Mouse (Mus musculus) retina, embryonic 14.5 days (tissue): ENCODE measurements at regions not wholly inside any gene's neighbourhood (a gene's known extent, or its start where the extent isn't known, plus 50 kb on each side); places are given as distances from the start of the nearest gene placed in this dataset.
"Not testable (repeated sequence)": the region's sequence is repeated elsewhere in the genome, so short reads cannot be mapped to it uniquely, and the experiment has no call there.

ENCODE experiments used
- DNase-seq: peaks from one replicate; pipeline ENCODE4 v3.0.0-alpha.2; 2015; ENCODE audit warnings: low spot score

DNA sequence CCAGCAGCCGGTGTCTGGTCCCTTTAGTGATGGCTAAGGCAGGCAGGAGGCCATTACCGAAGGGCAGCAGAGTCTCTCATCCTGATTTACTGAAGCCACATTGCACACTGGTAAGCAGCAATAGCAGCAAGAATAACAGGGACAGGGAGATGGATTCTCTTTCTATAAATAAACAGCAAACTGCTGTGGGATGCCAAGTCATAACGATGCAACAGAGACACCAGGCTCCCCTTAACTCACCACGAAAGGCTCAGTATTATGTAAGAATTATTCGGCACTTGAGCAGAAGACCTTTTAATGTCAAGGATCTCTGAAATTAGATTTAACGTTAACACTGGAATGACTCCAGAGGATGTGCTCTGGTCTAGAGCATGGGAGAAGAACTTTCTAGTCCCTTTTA is 202.1 kb downstream of the Ddx10 start:
- no peak for DNase-seq

DNA sequence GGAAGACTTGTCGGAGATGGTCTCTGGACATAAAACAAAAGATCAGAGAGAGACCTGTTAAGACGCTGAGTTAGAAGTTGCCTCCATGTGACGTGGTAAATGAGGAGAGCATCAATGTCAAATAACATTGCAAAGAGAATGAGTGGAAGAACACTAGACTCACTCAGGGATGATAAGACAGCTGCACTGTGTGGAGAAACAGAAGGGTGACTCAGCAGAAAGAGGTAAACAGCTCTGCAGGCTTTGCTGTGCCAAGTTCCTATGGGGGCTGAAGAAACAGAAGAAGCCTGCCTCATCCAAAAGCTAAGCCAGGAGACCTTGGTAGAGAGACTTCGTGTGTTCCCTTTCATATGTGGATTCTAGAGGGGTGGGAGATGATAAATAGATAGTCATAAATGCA is 214.1 kb downstream of the Ddx10 start:
- DNase-seq = no peak

DNA sequence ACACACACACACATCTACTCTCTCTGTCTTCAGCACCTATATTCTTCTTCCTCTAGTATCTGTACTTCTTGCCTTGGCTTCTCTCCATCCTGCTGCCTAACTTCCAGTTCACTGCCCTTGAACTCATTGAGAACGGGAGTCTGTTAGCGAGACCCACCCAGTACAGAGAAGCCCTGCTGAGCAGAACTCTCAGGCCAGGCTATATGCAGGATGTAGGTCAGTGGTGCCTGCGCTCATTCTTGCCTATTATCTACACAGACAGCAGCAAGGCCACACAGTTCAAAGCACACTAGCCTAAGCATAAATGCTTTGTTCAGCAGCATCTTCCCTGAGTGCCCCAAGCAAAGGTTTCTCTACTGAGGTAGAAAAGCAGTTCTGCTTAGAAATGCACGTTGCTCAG is 225.8 kb downstream of the Ddx10 start:
- peak; percentile 53 for DNase-seq

DNA sequence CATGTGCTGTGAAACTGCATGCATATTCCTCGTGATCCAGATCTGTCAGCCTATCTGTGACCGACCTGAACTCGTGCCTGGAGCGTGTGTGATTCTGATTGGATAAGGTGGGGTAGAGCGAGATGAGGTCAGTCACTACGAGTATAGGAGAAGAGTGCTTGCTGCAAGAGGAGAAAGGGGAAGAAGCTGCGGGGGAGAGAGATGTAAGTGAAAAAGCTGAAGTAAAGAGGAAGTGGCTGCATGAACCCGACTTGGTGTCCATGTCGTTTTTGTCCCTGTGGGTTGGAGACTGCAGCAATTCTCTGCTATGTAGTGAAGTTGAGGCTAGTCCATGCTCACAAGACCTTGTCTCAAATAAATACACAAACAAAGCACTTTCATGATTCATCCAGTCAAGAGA is 237.1 kb downstream of the Ddx10 start:
- DNase-seq = no peak

DNA sequence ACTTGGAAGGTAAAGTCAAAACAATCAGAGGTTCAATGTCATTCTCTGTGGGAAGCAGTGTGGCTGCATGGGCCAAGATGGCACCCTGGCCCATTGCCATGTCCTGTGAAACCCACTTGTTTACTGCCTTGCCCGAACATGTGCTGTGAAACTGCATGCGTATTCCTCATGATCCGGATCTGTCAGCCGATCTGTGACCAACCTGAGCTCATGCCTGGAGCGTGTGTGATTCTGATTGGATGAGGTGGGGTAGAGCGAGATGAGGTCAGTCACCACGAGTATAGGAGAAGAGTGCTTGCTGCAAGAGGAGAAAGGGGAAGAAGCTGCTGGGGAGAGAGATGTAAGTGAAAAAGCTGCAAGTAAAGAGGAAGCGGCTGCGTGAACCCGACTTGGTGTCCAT is 240.5 kb downstream of the Ddx10 start:
- DNase-seq = no peak

DNA sequence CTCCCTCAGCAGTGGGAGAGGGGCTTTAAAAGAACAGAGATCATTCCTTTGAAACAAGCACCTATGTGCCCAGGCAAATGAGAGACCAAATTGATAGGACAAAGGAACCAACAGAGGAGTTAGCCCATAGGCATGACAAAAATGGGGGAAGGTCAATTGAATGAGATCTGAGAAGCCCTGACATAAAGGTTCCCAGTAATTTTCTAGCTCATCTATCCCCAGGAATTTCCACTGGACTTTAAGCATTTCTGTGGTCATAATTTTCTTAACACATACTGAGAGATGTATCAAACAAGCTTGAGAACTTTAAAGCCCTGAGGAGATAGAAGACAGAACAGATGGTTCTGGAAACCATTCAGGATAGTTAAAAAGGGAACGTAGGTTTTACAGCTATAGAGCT is 241.8 kb downstream of the Ddx10 start:
- no peak for DNase-seq

DNA sequence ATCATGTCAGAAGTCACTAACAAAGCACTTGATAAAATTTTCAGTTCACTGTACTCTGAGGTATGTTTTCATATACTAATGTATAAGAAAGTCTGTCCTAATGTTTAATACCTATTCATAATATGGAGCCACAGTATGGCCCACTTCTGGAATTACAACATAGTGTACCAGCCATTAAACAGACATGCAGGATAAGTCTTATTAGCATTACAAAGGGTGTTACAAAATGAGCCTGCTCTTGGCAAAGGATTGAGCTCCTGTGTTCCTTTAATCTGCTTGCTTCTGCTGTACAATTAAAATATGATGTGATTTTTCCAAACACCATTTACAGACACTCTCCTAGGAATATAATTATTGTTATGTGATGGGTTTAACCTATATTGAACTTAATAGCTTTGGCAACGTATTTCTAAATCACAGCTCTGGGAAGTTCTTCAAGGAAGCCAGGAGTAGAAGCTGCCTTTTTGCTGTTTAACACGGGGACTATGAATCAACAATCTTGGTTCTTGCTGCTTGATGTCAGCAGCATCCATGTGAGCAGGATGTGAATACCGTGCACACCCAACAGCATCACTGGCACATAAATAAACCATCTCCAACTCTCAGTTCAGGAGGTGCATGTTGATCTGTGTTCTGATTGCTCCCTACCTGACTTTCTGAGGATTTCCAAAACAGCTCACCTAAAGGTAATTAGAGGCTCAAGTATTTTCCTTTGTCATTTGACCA is 243.4 kb downstream of the Ddx10 start:
- DNase-seq = no peak

DNA sequence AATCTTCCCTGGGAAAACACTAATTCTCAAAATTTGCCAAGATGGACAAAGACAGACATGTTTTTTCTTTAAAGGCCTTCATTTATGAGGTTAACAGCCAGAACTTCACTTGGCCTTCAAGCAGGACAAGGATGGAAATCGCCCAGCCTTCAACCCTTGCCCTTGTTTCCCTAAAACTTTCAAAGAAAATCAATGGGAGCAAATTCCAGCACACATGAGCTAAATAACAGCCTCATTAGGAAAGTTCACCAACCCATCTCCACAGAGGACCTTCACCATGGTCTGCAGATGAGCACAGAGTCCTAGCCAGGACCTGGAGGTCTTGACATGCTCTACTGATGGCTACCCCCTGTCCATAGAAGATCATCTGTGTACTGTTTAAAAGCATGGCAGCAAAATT is 271.8 kb downstream of the Ddx10 start:
- no peak for DNase-seq

DNA sequence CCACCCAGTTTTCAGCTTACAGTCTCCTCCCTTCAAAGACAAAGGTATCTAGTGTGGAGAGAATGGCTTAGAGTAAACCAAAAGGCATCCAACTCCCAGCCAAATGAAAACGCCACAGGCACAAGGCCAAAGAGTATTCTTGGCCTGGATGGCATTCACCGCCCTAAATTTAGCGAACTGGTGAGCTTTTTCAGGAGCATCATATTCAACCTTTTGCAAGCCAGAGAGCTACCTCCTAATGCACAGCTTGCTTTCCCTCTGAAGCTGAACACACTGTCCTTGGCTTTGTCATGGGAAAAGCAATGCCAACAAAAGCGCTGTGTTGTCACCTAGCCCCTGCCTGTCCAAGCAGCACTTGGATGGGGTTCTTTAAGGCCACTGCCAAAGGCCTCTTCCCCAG is 282.2 kb downstream of the Ddx10 start:
- no peak for DNase-seq

DNA sequence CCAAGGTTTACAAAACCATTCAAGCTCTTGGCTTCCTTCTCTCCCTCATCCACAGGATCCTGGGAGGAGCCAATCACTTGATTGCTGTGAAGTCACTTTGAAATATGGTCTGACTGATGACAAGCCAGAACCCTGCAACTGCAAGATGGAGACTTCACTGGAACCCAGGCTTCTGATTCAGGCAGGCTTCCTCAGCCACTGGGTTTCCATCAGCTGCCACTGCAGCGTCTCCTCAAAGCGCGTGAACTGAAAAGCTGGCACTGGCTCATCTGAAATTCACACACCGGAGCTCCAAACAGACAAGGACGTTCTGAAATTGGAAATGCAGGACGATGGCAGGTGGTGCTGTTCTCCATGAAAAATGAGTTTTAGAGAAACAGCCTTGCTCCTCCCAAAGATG is 280.1 kb upstream of the AI593442 start:
- no peak for DNase-seq

DNA sequence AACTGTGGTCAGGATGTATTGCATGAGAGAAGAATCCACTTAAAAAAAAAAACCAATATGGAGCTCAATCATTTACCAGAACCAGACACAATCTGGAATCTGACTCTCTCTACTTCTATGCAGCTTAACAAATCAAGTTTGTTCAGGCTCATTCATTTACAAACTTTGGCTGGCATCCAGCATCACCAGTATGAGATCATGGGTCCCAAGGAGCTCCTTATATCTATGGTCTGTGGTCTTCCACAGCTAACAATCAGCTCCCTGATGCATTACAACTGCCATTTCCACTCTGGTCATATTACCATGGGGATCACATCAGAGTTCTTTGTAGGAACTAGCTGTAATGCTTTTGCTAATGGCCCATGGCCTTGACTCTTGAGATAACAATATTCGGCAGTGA is 277.7 kb upstream of the AI593442 start:
- no peak for DNase-seq

DNA sequence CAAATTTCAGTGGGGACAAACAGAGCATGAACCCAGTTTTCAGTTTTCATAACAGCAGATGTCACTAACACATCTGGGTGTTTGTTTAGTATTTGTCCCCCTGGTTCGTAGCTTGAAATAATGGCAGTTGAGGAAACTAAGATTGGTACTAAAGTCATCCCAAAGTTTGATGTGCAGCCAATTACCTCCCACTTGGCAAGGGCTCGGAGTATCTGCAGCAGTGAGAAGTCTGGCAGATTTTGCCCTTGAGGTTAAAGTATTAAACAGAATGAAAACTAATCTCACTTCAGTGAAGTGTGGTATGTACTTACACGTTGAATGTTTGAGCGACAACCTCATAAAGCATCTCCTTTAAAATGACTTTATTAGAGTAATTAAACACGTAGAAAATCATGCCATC is 264.5 kb upstream of the AI593442 start:
- no peak for DNase-seq

DNA sequence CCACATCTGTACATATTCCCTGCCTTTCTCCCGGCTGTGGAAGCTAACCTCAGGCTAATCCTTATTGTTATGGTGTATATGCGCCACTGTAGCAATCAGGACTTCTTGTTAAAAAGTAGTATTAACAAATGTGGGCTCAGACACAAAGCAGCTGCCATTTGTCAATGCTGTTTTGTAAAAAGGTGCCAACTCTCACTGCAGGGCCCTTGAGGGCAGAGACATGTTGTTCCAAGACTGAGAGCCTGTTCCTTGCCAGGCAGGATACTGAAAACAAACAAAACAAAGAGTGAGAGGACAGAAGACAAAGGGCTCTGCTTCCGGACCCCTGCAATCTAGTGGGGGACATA is 262.0 kb upstream of the AI593442 start:
- DNase-seq = no peak

DNA sequence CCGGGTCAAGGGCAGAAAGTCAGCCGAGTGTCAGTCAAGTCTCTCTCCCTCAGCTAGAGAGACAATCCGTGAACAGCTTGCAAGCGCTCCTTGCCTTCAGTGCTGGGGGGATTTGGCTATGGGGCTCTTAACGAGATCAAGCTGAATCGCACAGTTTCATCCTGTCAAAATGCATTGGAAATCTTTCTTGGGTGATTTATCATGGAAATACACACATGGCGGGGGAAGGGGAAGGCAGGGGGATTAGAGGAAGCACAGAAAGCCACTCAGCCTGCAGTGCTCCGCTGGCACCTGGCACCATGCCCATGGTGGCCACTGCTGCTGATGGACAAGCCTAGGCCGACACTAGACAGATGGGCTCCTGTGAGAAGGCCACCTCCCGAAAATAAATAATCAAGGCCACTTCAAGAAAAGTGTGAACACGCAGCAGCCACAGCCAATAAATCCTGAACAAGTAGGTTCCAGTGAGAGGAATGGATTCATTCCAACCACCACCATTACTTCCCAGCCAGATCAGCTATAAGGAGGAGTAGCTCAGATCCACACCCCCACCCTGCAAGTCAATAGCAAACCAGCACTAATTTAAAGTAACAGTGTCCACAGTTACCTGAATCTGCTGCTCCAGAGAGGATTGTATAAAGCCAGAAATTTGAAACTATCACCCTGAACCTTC is 261.5 kb upstream of the AI593442 start:
- peak; percentile 59 for DNase-seq

DNA sequence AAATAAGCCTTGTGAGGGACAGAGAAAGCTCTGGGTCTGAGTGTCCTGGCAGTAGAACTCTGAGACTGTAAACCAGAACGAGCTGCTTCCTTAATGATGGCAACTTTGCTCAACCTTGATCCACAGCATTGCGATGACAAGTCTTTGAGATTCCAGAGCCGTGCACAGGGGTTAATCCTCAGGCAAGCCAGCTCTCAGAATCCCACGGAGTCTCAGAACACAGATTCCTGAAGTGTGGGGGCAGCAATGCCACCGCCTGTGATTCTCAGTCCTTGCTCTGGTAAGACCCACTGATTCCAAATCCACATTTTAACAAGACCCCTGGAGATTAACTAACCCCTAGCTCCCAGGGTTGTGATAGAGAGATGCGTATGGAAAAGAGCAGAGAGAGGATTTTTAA is 255.5 kb upstream of the AI593442 start:
- DNase-seq = no peak

DNA sequence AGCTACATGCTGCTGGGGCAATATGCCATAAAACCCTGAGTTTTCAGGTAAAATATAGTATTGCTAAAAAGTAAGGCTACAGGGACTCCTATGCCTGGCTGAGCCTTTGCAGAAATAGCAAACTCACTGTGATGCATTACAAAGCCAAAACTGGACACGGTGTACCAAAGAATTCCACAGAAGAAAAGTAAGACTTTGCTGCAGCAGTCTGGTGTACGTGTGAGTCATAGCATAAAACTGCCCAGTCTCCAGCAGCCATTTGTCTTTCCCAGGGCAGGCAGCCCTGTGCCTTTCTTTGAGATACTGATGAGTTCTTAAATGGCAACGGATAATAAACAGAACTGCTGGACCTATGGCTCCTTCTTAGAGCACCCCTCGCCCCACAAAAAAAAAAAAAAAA is 237.9 kb upstream of the AI593442 start:
- DNase-seq = no peak

DNA sequence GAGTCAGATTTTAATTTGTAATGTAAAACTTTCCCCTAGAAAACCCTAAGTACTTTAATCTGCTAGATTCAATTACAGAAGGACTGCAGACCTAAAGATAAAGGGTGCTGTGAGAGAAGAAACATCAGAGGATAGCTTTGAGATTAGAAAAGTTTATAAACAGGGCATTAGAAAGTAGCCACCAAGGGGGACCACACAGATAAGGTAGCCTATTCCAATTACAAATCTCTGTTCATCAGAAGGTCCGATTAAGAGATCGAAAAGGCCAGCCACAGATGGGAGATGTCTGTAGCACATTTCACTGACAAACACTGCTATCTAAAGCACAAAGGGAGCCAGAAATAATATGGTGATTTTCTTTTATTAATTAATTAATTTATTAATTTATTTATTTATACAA is 209.1 kb upstream of the AI593442 start:
- DNase-seq = not testable (repeated sequence)

DNA sequence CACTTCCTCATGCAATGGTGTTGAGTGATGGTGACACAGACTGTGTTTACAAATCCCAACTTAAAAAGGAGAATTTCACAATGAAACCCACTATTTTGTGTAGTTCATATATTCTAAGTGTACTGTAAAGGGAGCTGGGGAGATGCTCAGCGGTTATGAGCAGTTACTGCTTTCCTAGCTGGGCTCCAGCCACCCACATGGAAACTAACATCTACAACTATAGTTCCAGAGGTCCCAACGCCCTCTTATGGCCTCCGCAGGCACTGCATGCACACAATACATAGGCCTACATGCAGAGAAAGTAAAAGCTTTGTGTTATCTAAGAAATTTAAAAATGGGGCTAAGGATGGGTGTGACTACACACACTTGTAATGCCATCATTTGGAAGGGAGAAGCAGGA is 208.4 kb upstream of the AI593442 start:
- not testable (repeated sequence) for DNase-seq

DNA sequence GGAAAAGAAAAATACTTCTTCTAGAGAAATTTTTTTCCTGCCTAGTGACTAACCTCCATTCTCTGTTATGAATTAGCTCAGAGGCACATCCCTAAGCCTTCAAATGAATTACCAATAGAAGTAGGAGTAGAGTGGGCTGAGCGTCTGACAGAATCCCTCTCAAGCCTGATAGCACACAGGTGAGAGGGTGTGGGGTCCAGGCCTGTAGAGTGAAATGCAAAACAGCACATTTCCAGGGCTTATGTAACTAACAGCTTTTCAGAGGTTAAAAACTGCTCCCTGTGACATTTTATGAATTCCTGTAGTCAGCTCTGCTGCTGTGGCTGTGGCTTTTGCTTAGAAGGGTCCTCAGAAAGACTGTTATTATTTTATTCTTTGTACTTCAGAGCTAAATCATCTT is 187.7 kb upstream of the AI593442 start:
- no peak for DNase-seq

DNA sequence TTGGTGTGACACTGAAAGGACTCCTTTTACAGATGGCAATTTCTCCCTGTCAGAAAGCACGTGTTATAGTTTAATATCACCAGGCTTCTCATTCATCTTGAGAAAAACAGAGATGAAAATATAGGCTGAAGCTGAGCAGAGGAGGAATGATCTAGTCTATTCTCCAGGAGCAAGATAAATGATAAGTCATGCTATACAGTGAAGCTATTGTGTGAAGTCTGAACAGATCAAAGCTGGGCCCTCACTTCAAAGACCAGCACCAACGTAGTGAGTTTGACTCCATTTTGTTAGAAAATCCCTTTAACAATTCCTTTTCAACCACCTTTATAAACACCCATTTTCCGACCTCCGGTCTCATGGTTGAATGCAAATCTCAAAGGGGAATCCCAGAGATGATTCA is 180.7 kb upstream of the AI593442 start:
- no peak for DNase-seq

DNA sequence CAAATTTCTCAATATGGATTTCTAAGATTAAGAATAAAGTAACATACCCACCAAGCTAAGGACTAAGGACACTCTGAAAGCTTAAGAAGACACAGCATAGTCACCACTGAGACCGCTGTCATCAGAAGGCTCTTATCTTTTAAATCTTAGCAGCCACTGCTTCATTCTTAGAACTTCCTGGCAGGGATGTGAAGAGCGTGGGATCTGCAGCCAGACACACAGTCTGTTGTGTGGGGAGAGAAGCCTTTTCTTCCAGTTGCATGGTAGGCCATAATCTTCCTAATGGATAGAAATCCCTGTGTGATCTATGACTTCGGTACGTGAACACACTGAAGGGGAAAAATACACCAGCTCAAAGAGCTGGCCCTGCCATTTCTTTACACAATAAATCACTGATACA is 178.8 kb upstream of the AI593442 start:
- no peak for DNase-seq

DNA sequence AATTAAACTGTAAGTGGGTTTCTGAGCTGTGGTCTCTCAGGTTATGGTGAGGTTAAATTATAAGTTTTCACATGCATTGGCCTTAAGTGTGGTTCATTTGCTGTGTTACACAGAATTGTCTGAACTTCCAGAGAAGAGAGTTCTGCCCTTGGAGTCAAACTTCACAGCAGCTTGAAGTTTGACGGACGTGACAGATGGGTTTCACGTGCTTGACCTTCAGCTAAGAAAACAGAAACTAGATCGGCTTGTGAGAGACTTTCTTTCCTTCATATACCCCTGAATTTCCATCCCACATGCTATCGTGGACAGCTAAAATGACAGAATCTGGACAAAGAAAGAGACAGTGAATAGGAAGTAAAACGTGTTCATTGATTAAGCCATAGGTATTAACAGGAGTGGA is 173.8 kb upstream of the AI593442 start:
- no peak for DNase-seq

DNA sequence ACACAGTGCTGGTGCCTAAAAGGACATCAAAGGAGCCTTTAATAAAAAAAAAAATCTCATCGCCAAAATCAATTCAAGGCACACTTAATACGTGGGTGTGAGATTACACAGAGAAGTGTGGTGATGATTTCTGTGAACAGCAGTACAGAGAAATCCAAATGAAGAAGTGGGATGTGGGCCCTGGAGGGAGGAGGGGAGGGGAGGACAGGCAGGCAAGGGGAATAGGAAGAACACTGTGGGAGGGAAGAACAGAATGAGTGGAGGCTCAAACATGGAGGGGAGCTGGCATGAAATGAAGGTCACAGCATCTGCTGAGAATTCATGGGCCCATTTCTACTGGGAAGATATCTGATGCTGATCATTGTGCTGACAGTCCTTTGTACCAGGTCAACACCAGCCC is 171.0 kb upstream of the AI593442 start:
- no peak for DNase-seq

DNA sequence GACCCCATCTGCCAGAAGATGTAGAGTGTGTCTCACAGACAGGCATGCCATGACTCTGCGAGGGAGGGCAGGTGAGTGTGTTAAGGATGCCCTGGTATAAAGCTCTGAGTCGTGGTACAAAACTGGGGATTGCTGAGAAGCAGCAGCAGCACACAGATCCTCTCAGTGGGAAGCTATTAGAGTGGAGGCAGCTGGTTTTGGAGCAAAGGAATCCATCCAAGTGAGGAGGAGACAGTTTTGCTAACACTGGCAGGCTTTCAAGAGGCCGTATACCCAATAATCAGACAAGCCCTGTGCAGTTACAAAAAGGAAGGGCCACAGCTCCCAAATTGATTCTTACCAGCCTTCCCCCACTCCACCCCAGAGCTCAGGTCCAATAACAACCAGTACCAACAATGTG is 170.4 kb upstream of the AI593442 start:
- no peak for DNase-seq
